Mouse (Mus musculus): ENCODE measurements at regions not wholly inside any gene's neighbourhood (a gene's known extent, or its start where the extent isn't known, plus 50 kb on each side); places are given as distances from the start of the nearest gene placed in this dataset.

DNA sequence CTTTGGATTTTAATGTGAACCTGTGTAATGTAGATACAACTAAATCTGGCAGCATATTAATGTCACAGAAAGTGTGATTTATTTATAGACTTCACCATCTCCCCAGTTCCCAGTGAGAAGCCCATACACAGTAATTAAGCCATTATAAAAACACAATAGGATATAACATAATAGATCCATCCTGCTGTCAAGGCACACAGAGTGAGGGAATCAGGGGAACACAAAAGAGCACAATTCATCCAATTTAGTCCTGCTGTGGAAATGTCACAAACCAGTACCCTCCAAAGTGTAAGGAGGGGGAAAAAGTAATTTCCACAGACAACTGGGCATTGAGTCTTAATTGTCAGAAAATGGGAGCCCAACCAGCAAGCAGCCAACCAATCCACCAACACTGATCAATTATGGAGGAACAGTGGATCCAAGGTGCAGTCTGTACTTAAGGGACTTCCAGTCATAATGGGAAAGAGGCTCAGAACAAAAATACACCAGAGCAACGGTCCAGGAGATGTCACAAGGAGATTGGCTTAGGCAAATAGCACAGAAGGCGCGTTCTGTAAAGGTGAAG, 336.1 kb downstream of the Cog6 start:
- no peak for TF ChIP-seq CTCF (IDR thresholded peaks at IDR 0.05; ENCODE audit: insufficient read depth, low read length)
- no peak for TF ChIP-seq POLR2A (IDR thresholded peaks at IDR 0.05; ENCODE audit: borderline replicate concordance, extremely low read depth, low read depth, low read length)

GRCm38 (mm10) chr3:52676886-52677670, 340.0 kb downstream of the Cog6 start:
- no peak for DNase-seq

More for the DNA sequence above, 336.1 kb downstream of the Cog6 start:
- Histone ChIP-seq H3K4me1 (ENCODE audit: control insufficient read depth, insufficient read depth, low read length) (0 out of 2 replicates have a peak, but pooled peaks cover 2% of the 10 kb centered on the region), H3K4me3 (replicated peaks; ENCODE audit: extremely low read depth, low read depth, low read length) (no peak overlapping the region)
- WGBS: 65% methylated on average over 3 of the region's 3 CpGs
- DNase-seq: no peak

GRCm38 (mm10) chr3:52670628-52671028, 346.4 kb downstream of the Cog6 start:
- DNase-seq: no peak
- TF ChIP-seq CTCF (IDR thresholded peaks at IDR 0.05; ENCODE audit: insufficient read depth, low read length) (no peak), POLR2A (IDR thresholded peaks at IDR 0.05; ENCODE audit: borderline replicate concordance, extremely low read depth, low read depth, low read length) (no peak)
- Histone ChIP-seq H3K4me3 (replicated peaks; ENCODE audit: extremely low read depth, low read depth, low read length) (no peak overlapping the region), H3K4me1 (ENCODE audit: control insufficient read depth, insufficient read depth, low read length) (no peaks in the 10 kb centered on the region)
- WGBS: 90% methylated on average over 8 of the region's 8 CpGs

More at GRCm38 (mm10) chr3:52676886-52677670, 340.0 kb downstream of the Cog6 start:
- H3K4me3 ChIP-seq (replicated peaks; ENCODE audit: extremely low read depth, low read depth, low read length): no peak overlapping the region
- TF ChIP-seq POLR2A (IDR thresholded peaks at IDR 0.05; ENCODE audit: borderline replicate concordance, extremely low read depth, low read depth, low read length): no peak
- no peak for TF ChIP-seq CTCF (IDR thresholded peaks at IDR 0.05; ENCODE audit: insufficient read depth, low read length)
- 48% methylated on average over 14 of the region's 14 CpGs for WGBS
- no peaks in the 10 kb centered on the region for H3K4me1 ChIP-seq (ENCODE audit: control insufficient read depth, insufficient read depth, low read length)

DNA sequence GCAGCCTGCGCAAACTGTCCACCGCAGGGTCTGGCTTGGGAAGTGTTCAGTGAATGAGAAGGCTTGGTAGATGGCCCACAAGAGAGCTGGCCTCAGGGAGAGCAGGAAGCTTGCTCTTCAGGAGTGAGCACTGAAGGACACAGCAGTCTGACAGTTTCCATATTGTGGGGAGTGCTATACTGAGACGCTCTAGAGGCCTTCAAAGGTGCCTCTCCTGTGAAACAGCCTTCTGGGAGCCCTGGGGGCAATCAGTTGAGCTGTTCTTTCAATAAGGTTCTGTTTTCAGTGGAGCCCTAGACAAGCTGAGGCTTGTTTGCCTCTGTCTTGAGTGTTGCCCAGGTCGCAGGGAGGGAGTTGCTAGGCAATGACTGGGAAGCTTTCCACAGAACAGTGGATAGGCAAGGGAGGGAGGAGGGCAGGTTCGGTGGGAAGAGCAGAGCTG, 353.9 kb downstream of the Cog6 start:
- no peak overlapping the region for H3K4me3 ChIP-seq (replicated peaks; ENCODE audit: extremely low read depth, low read depth, low read length)
- TF ChIP-seq CTCF (IDR thresholded peaks at IDR 0.05; ENCODE audit: insufficient read depth, low read length): no peak
- TF ChIP-seq POLR2A (IDR thresholded peaks at IDR 0.05; ENCODE audit: borderline replicate concordance, extremely low read depth, low read depth, low read length): no peak
- H3K4me1 ChIP-seq (ENCODE audit: control insufficient read depth, insufficient read depth, low read length): no peaks in the 10 kb centered on the region
- WGBS: 74% methylated on average over 5 of the region's 5 CpGs
- DNase-seq: no peak

GRCm38 (mm10) chr3:52662164-52662908, 354.7 kb downstream of the Cog6 start:
- no peak for DNase-seq
- no peaks in the 10 kb centered on the region for H3K4me1 ChIP-seq (ENCODE audit: control insufficient read depth, insufficient read depth, low read length)
- WGBS: 90% methylated on average over 15 of the region's 15 CpGs

DNA sequence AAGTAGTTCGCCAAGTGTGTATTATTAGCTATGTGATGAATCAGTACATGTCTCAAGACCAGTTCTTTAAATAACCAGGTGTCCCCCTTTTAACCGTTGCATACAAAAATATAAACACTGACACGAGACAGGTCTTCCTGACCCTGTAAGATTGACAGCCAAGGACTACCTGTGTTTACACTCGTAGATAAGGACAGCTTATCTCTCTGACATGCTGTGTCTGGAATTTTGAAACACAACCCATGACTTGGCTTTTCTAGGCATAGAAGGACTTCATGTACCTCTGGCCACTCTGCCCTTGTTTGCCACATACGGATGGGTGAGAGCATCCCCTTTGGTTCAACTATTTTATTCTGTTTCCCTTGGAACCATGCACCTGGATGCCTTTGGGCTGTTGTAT, 364.0 kb downstream of the Cog6 start:
- TF ChIP-seq POLR2A (IDR thresholded peaks at IDR 0.05; ENCODE audit: borderline replicate concordance, extremely low read depth, low read depth, low read length): no peak
- TF ChIP-seq CTCF (IDR thresholded peaks at IDR 0.05; ENCODE audit: insufficient read depth, low read length): no peak
- 45% methylated on average over 5 of the region's 5 CpGs for WGBS
- Histone ChIP-seq H3K4me3 (replicated peaks; ENCODE audit: extremely low read depth, low read depth, low read length) (no peak overlapping the region), H3K4me1 (ENCODE audit: control insufficient read depth, insufficient read depth, low read length) (no peaks in the 10 kb centered on the region)
- no peak for DNase-seq

More at GRCm38 (mm10) chr3:52662164-52662908, 354.7 kb downstream of the Cog6 start:
- TF ChIP-seq CTCF (IDR thresholded peaks at IDR 0.05; ENCODE audit: insufficient read depth, low read length) (no peak), POLR2A (IDR thresholded peaks at IDR 0.05; ENCODE audit: borderline replicate concordance, extremely low read depth, low read depth, low read length) (no peak)
- no peak overlapping the region for H3K4me3 ChIP-seq (replicated peaks; ENCODE audit: extremely low read depth, low read depth, low read length)

DNA sequence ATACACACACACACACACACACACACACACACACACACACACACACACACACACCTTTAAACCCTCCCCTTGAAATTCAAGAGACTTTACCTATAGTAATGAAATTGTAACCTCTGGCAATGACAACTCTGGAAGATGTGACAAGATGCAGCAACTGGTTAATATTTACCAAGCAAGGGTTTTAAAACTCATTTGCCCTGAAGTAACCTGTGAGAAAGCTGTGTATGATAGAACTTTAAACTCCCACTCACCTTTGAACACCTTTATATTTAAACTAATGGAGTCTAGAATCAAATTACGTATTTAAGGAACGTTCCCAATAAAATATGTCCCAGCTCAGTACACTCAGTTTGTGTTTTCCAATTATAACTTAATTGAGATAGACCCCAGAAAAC, 364.6 kb downstream of the Cog6 start:
- Histone ChIP-seq H3K4me3 (replicated peaks; ENCODE audit: extremely low read depth, low read depth, low read length) (no peak overlapping the region), H3K4me1 (ENCODE audit: control insufficient read depth, insufficient read depth, low read length) (no peaks in the 10 kb centered on the region)
- 87% methylated on average over 2 of the region's 2 CpGs for WGBS
- no peak for DNase-seq
- no peak for TF ChIP-seq POLR2A (IDR thresholded peaks at IDR 0.05; ENCODE audit: borderline replicate concordance, extremely low read depth, low read depth, low read length)
- no peak for TF ChIP-seq CTCF (IDR thresholded peaks at IDR 0.05; ENCODE audit: insufficient read depth, low read length)

DNA sequence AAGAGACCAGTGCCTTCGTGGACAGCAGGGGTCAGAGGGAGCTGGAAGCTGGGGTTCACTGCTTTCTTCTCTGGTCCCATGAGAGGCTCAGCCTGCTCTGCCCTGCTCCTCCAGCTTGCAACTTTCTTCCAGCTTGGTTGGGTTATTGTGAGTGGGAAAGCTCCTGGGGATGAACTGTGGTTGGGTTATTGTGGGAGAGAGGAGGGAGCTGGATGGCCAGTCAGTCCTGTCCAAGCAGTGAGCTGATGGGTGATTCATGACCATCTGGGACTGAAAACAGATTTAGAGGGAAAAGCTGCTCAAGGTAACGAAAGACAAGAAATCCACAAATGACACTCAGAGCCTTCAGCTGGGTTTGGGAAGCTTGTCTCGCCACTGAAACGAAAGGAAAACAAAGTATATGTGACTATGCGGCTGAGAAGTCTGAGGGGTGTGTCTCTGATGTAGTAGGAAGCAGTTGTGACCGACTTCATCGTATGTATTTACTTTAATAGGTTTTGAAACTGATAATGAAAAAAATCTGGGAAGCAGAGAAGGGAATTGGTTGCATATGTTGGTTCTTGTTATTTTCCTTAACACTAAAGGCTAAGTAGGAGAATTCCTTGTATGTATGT, 365.1 kb downstream of the Cog6 start:
- H3K4me3 ChIP-seq (replicated peaks; ENCODE audit: extremely low read depth, low read depth, low read length): no peak overlapping the region

DNA sequence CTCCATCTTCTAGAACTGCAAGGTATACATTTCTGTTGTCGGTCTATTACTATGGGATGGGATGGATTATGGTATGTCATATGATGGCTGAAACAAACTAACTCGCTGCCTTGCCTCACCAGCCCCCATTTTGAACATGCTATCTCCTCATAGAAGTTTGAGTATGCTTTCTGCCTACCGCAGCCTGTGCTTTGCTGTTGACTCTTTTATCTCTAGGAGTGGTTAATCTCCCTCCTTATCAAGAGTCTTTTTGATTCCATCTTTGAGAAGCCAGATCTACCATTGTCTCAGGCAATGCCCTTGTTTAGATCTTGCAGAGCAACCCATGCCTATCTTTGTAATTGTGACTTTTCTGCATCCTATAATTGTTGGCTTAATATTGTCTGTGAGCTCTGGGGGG, 367.0 kb downstream of the Cog6 start:
- 88% methylated on average over 3 of the region's 3 CpGs for WGBS

More for the DNA sequence above, 365.1 kb downstream of the Cog6 start:
- 62% methylated on average over 7 of the region's 7 CpGs for whole genome bisulfite sequencing
- no peaks in the 10 kb centered on the region for H3K4me1 ChIP-seq (ENCODE audit: control insufficient read depth, insufficient read depth, low read length)
- no peak for DNase-seq
- TF ChIP-seq POLR2A (IDR thresholded peaks at IDR 0.05; ENCODE audit: borderline replicate concordance, extremely low read depth, low read depth, low read length) (no peak), CTCF (IDR thresholded peaks at IDR 0.05; ENCODE audit: insufficient read depth, low read length) (no peak)

More for the DNA sequence above, 367.0 kb downstream of the Cog6 start:
- no peaks in the 10 kb centered on the region for H3K4me1 ChIP-seq (ENCODE audit: control insufficient read depth, insufficient read depth, low read length)
- H3K4me3 ChIP-seq (replicated peaks; ENCODE audit: extremely low read depth, low read depth, low read length): no peak overlapping the region
- no peak for DNase-seq
- no peak for TF ChIP-seq CTCF (IDR thresholded peaks at IDR 0.05; ENCODE audit: insufficient read depth, low read length)
- no peak for TF ChIP-seq POLR2A (IDR thresholded peaks at IDR 0.05; ENCODE audit: borderline replicate concordance, extremely low read depth, low read depth, low read length)
